Mouse (Mus musculus) forebrain, embryonic 14.5 days (tissue): ENCODE measurements at regions not wholly inside any gene's neighbourhood (a gene's known extent, or its start where the extent isn't known, plus 50 kb on each side); places are given as distances from the start of the nearest gene placed in this dataset.
A peak's percentile ranks its signal among the peaks of the same experiment; 100 is the strongest.

Experiments
- ATAC-seq: fragments of 200-750 bp; cut with Nextera tagmentation; 2 replicates; pipeline ENCODE4 v1.8.0; 2017; ENCODE audit warnings: mild to moderate bottlenecking, moderate library complexity
- DNase-seq: peaks from one replicate; pipeline ENCODE4 v3.0.0-alpha.2; 2015; ENCODE audit warnings: low spot score
- H3K27ac ChIP-seq: fragments of 300-500 bp; sonication (generic); 2 replicates; pipeline ENCODE4 v1.5.1; 2014; ENCODE audit warnings: low read depth, mild to moderate bottlenecking, control low read depth, low read length, moderate library complexity
- H3K27me3 ChIP-seq: fragments of 300-500 bp; sonication (generic); replicated peaks from 2 replicates; pipeline ENCODE4 v1.6.1; 2014; ENCODE audit warnings: low read length, control low read depth, mixed read lengths; ENCODE audit not compliant: control insufficient read depth, insufficient read depth
- H3K36me3 ChIP-seq: fragments of 300-500 bp; sonication (generic); 2 replicates; pipeline ENCODE4 v1.6.1; 2014; ENCODE audit warnings: low read length, control low read depth; ENCODE audit not compliant: control insufficient read depth, insufficient read depth
- H3K4me1 ChIP-seq: fragments of 300-500 bp; sonication (generic); 2 replicates; pipeline ENCODE4 v1.6.1; 2014; ENCODE audit warnings: antibody characterized with exemption, low read length, control low read depth; ENCODE audit not compliant: control insufficient read depth, insufficient read depth
- H3K4me2 ChIP-seq: fragments of 300-500 bp; sonication (generic); 2 replicates; pipeline ENCODE4 v1.6.1; 2014; ENCODE audit warnings: mild to moderate bottlenecking, control low read depth, low read length
- H3K4me3 ChIP-seq: fragments of 300-500 bp; sonication (generic); 2 replicates; pipeline ENCODE4 v1.5.1; 2014; ENCODE audit warnings: low read depth, low read length, control low read depth
- H3K9ac ChIP-seq: fragments of 300-500 bp; sonication (generic); 2 replicates; pipeline ENCODE4 v1.6.1; 2014; ENCODE audit warnings: mild to moderate bottlenecking, low read length, control low read depth, moderate library complexity
- H3K9me3 ChIP-seq: fragments of 300-500 bp; sonication (generic); replicated peaks from 2 replicates; pipeline ENCODE4 v1.6.1; 2016; ENCODE audit warnings: low read length, control low read depth, mixed read lengths; ENCODE audit not compliant: control insufficient read depth
- WGBS: fragments of 180-500 bp; shearing (Covaris S2); extraction: QIAGEN DNeasy Blood & Tissue Kit; methylation state at CpG from one replicate; pipeline ENCODE4 v1.1.7; 2014; 5-methylcytosine and 5-hydroxymethylcytosine counted together

GRCm38 (mm10) chr5:102311570-102311969, 169.6 kb upstream of the Arhgap24 start:
- DNase-seq (no peak), ATAC-seq (no peak)
- Histone ChIP-seq H3K4me1 (peaks cover 5% of the 10 kb centered on the region; the same call in 1 of the 2 replicates), H3K4me3 (no peak overlapping the region), H3K36me3 (no peaks in the 10 kb centered on the region), H3K9ac (no peak overlapping the region), H3K4me2 (no peak overlapping the region), H3K27ac (no peak overlapping the region), H3K27me3 (no peaks in the 10 kb centered on the region), H3K9me3 (no peaks in the 10 kb centered on the region)

- no peaks in the 10 kb centered on the region for H3K27me3 ChIP-seq
- H3K4me2 ChIP-seq = no peak overlapping the region
- no peaks in the 10 kb centered on the region for H3K36me3 ChIP-seq
- H3K4me1 ChIP-seq = no peaks in the 10 kb centered on the region
- no peak overlapping the region for H3K4me3 ChIP-seq
- H3K9me3 ChIP-seq = no peaks in the 10 kb centered on the region
- DNase-seq = peak; percentile 90
- no peak overlapping the region for H3K27ac ChIP-seq
- H3K9ac ChIP-seq = no peak overlapping the region
- peak; percentile 90 for ATAC-seq
- 45% methylated on average over 2 of the region's 2 CpGs for WGBS
Measured at GRCm38 (mm10) chr5:102328197-102328784, 152.9 kb upstream of the Arhgap24 start.

GRCm38 (mm10) chr5:102333894-102334293, 147.3 kb upstream of the Arhgap24 start:
- H3K27ac ChIP-seq = no peak overlapping the region
- H3K4me3 ChIP-seq = no peak overlapping the region
- 48% methylated on average over 5 of the region's 5 CpGs for WGBS
- no peak overlapping the region for H3K4me2 ChIP-seq
- H3K9ac ChIP-seq = no peak overlapping the region
- peak; percentile 79; the same call in 1 of the 2 replicates for ATAC-seq
- no peaks in the 10 kb centered on the region for H3K4me1 ChIP-seq
- H3K27me3 ChIP-seq = no peaks in the 10 kb centered on the region
- no peaks in the 10 kb centered on the region for H3K36me3 ChIP-seq
- H3K9me3 ChIP-seq = no peaks in the 10 kb centered on the region
- DNase-seq = peak; percentile 70

- Histone ChIP-seq H3K27ac (peak overlapping the region; percentile 35; the same call in 1 of the 2 replicates), H3K4me2 (no peak overlapping the region), H3K36me3 (no peaks in the 10 kb centered on the region), H3K4me1 (no peaks in the 10 kb centered on the region), H3K9ac (no peak overlapping the region), H3K27me3 (no peaks in the 10 kb centered on the region), H3K4me3 (no peak overlapping the region), H3K9me3 (no peaks in the 10 kb centered on the region)
- DNase-seq (peak; percentile 29), ATAC-seq (peak; percentile 29; the same call in 1 of the 2 replicates)
- WGBS = 60% methylated on average over 13 of the region's 13 CpGs
Measured at GRCm38 (mm10) chr5:102334442-102335197, 146.6 kb upstream of the Arhgap24 start.

- no peaks in the 10 kb centered on the region for H3K36me3 ChIP-seq
- H3K9ac ChIP-seq = no peak overlapping the region
- H3K27ac ChIP-seq = no peak overlapping the region
- WGBS = 59% methylated on average over 3 of the region's 3 CpGs
- H3K4me3 ChIP-seq = no peak overlapping the region
- 0 out of 2 replicates have a peak, but pooled peaks have one; percentile 46 for ATAC-seq
- no peaks in the 10 kb centered on the region for H3K9me3 ChIP-seq
- no peak overlapping the region for H3K4me2 ChIP-seq
- peak; percentile 30 for DNase-seq
- no peaks in the 10 kb centered on the region for H3K4me1 ChIP-seq
- no peaks in the 10 kb centered on the region for H3K27me3 ChIP-seq
Measured at GRCm38 (mm10) chr5:102366481-102366880, 114.7 kb upstream of the Arhgap24 start.

- ATAC-seq (peak; percentile 93), DNase-seq (peak; percentile 85)
- Histone ChIP-seq H3K27ac (no peak overlapping the region), H3K9me3 (no peaks in the 10 kb centered on the region), H3K27me3 (no peaks in the 10 kb centered on the region), H3K4me1 (no peaks in the 10 kb centered on the region), H3K9ac (no peak overlapping the region), H3K4me2 (no peak overlapping the region), H3K4me3 (no peak overlapping the region), H3K36me3 (no peaks in the 10 kb centered on the region)
- 69% methylated on average over 6 of the region's 6 CpGs for WGBS
Measured at GRCm38 (mm10) chr5:102373309-102373971, 107.8 kb upstream of the Arhgap24 start.

- ATAC-seq (peak; percentile 57), DNase-seq (peak; percentile 33)
- Histone ChIP-seq H3K4me1 (no peaks in the 10 kb centered on the region), H3K4me3 (no peak overlapping the region), H3K9ac (no peak overlapping the region), H3K27me3 (no peaks in the 10 kb centered on the region), H3K27ac (no peak overlapping the region), H3K4me2 (no peak overlapping the region), H3K36me3 (no peaks in the 10 kb centered on the region), H3K9me3 (no peaks in the 10 kb centered on the region)
- WGBS = 22% methylated on average over 11 of the region's 11 CpGs
Measured at GRCm38 (mm10) chr5:102373972-102374755, 107.0 kb upstream of the Arhgap24 start.

GRCm38 (mm10) chr5:102375339-102375738, 105.9 kb upstream of the Arhgap24 start:
- Histone ChIP-seq H3K4me3 (no peak overlapping the region), H3K27ac (no peak overlapping the region), H3K36me3 (no peaks in the 10 kb centered on the region), H3K27me3 (no peaks in the 10 kb centered on the region), H3K9ac (no peak overlapping the region), H3K9me3 (no peaks in the 10 kb centered on the region), H3K4me2 (no peak overlapping the region), H3K4me1 (no peaks in the 10 kb centered on the region)
- ATAC-seq (no peak), DNase-seq (no peak)
- WGBS = 89% methylated on average over 2 of the region's 2 CpGs
